Mouse (Mus musculus): ENCODE measurements around the gene Mybph. TPM values are rescaled to one million over a fixed set of nuclear protein-coding genes. Genes with fewer than 3 reads are reported as not detected.
"Not testable (repeated sequence)": the region's sequence is repeated elsewhere in the genome, so short reads cannot be mapped to it uniquely, and the experiment has no call there.

The Mybph gene
- total and polyA plus RNA-seq, 2 experiments from 2014 or later: not detected

GRCm38 (mm10) chr1:134245004-134245717 lies 51.9 kb downstream of the Mybph start:
- Histone ChIP-seq H3K4me3 (ENCODE audit: low read depth, low read length) (no peak overlapping the region), H3K27ac (ENCODE audit: low read depth, low read length) (no peak overlapping the region), H3K4me1 (ENCODE audit: insufficient read depth, low read length) (no peaks in the 10 kb centered on the region), H3K9ac (replicated peaks; ENCODE audit: low read length, poor library complexity, severe bottlenecking) (no peak overlapping the region), H3K4me2 (ENCODE audit: low read depth, low read length, poor library complexity, severe bottlenecking) (no peak overlapping the region), H3K27me3 (ENCODE audit: insufficient read depth, low read length) (no peaks in the 10 kb centered on the region), H3K36me3 (ENCODE audit: insufficient read depth, low read length) (no peaks in the 10 kb centered on the region), H3K9me3 (ENCODE audit: low read length) (no peaks in the 10 kb centered on the region)
- ATAC-seq (ENCODE audit: low FRiP score) (peak; percentile 36; the same call in 1 of the 2 replicates), DNase-seq (ENCODE audit: low spot score) (no peak)
- 79% methylated on average over 14 of the region's 14 CpGs for WGBS
- no peak for TF ChIP-seq CTCF (IDR thresholded peaks at IDR 0.05)

- Histone ChIP-seq H3K4me2 (ENCODE audit: low read depth, low read length, poor library complexity, severe bottlenecking) (no peak overlapping the region), H3K36me3 (ENCODE audit: insufficient read depth, low read length) (no peaks in the 10 kb centered on the region), H3K27me3 (ENCODE audit: insufficient read depth, low read length) (no peaks in the 10 kb centered on the region), H3K27ac (ENCODE audit: low read depth, low read length) (no peak overlapping the region), H3K9me3 (ENCODE audit: low read length) (no peaks in the 10 kb centered on the region), H3K4me1 (ENCODE audit: insufficient read depth, low read length) (no peaks in the 10 kb centered on the region), H3K4me3 (ENCODE audit: low read depth, low read length) (no peak overlapping the region), H3K9ac (replicated peaks; ENCODE audit: low read length, poor library complexity, severe bottlenecking) (no peak overlapping the region)
- 50% methylated on average over 4 of the region's 4 CpGs for WGBS
- no peak for ATAC-seq (ENCODE audit: low FRiP score)
- no peak for DNase-seq (ENCODE audit: low spot score)
- no peak for TF ChIP-seq CTCF (IDR thresholded peaks at IDR 0.05)
Measured at GRCm38 (mm10) chr1:134246590-134246989, 53.3 kb downstream of the Mybph start.

- H3K4me1 ChIP-seq (ENCODE audit: insufficient read depth, low read length); H3K27ac ChIP-seq (ENCODE audit: low read depth, low read length); H3K9me3 ChIP-seq (ENCODE audit: low read length); H3K36me3 ChIP-seq (ENCODE audit: insufficient read depth, low read length); H3K4me2 ChIP-seq (ENCODE audit: low read depth, low read length, poor library complexity, severe bottlenecking); H3K4me3 ChIP-seq (ENCODE audit: low read depth, low read length); H3K9ac ChIP-seq (replicated peaks; ENCODE audit: low read length, poor library complexity, severe bottlenecking); H3K27me3 ChIP-seq (ENCODE audit: insufficient read depth, low read length); DNase-seq (ENCODE audit: low spot score); ATAC-seq (ENCODE audit: low FRiP score): not testable (repeated sequence)
- WGBS: 78% methylated on average over 1 of the region's 1 CpGs
Measured at GRCm38 (mm10) chr1:134249681-134250080, 56.4 kb downstream of the Mybph start.

Other genes starting within 250 kb of the Mybph start
- 17.0 and 17.1 TPM in 2 replicates for gene Fmod, start 156.2 kb upstream of the Mybph start, total RNA-seq (2014; rRNA removed)
- gene Fmod, start 156.2 kb upstream of the Mybph start, polyA plus RNA-seq (2015; fragmentation: Nextera tagmentation; extraction: Ambion mirVana): 24.8 and 26.3 TPM in 2 replicates
- 12.0 and 19.8 TPM in 2 replicates for gene Btg2, start 114.3 kb upstream of the Mybph start, total RNA-seq (2014; rRNA removed)
- gene Btg2, start 114.3 kb upstream of the Mybph start, polyA plus RNA-seq (2015; fragmentation: Nextera tagmentation; extraction: Ambion mirVana): 8.9 and 9.9 TPM in 2 replicates
- 0.24 and 0.99 TPM in 2 replicates for gene Chit1, start 82.2 kb upstream of the Mybph start, total RNA-seq (2014; rRNA removed)
- 0.21 and 0.48 TPM in 2 replicates for gene Chit1, start 82.2 kb upstream of the Mybph start, polyA plus RNA-seq (2015; fragmentation: Nextera tagmentation; extraction: Ambion mirVana)
- 0.47 and 3.0 TPM in 2 replicates for gene Chil1, start 11.3 kb upstream of the Mybph start, total RNA-seq (2014; rRNA removed)
- 3.0 and 4.3 TPM in 2 replicates for gene Chil1, start 11.3 kb upstream of the Mybph start, polyA plus RNA-seq (2015; fragmentation: Nextera tagmentation; extraction: Ambion mirVana)
- gene Adora1, start 42.0 kb downstream of the Mybph start, total RNA-seq (2014; rRNA removed): 45.1 and 54.2 TPM in 2 replicates
- 32.5 and 35.6 TPM in 2 replicates for gene Adora1, start 42.0 kb downstream of the Mybph start, polyA plus RNA-seq (2015; fragmentation: Nextera tagmentation; extraction: Ambion mirVana)
- 0.11 and 0.19 TPM in 2 replicates for gene Myog, start 96.5 kb downstream of the Mybph start, total RNA-seq (2014; rRNA removed)
- not detected in 2 replicates for gene Myog, start 96.5 kb downstream of the Mybph start, polyA plus RNA-seq (2015; fragmentation: Nextera tagmentation; extraction: Ambion mirVana)
- gene Ppfia4, start 139.5 kb downstream of the Mybph start, total RNA-seq (2014; rRNA removed): 42.0 and 43.3 TPM in 2 replicates
- gene Ppfia4, start 139.5 kb downstream of the Mybph start, polyA plus RNA-seq (2015; fragmentation: Nextera tagmentation; extraction: Ambion mirVana): 28.7 and 29.1 TPM in 2 replicates
- gene Tmem183a, start 168.5 kb downstream of the Mybph start, total RNA-seq (2014; rRNA removed): 245 and 286 TPM in 2 replicates
- gene Tmem183a, start 168.5 kb downstream of the Mybph start, polyA plus RNA-seq (2015; fragmentation: Nextera tagmentation; extraction: Ambion mirVana): 120 and 125 TPM in 2 replicates
- gene 4933406M09Rik, start 192.5 kb downstream of the Mybph start, total RNA-seq (2014; rRNA removed): not detected in 2 replicates
- gene 4933406M09Rik, start 192.5 kb downstream of the Mybph start, polyA plus RNA-seq (2015; fragmentation: Nextera tagmentation; extraction: Ambion mirVana): not detected in 2 replicates
- gene Cyb5r1, start 212.1 kb downstream of the Mybph start, total RNA-seq (2014; rRNA removed): 5.3 and 7.4 TPM in 2 replicates
- gene Cyb5r1, start 212.1 kb downstream of the Mybph start, polyA plus RNA-seq (2015; fragmentation: Nextera tagmentation; extraction: Ambion mirVana): 7.9 and 8.3 TPM in 2 replicates
- 98.7 and 110 TPM in 2 replicates for gene Adipor1, start 221.9 kb downstream of the Mybph start, total RNA-seq (2014; rRNA removed)
- 74.1 and 80.5 TPM in 2 replicates for gene Adipor1, start 221.9 kb downstream of the Mybph start, polyA plus RNA-seq (2015; fragmentation: Nextera tagmentation; extraction: Ambion mirVana)